In the genomic region with DNA sequence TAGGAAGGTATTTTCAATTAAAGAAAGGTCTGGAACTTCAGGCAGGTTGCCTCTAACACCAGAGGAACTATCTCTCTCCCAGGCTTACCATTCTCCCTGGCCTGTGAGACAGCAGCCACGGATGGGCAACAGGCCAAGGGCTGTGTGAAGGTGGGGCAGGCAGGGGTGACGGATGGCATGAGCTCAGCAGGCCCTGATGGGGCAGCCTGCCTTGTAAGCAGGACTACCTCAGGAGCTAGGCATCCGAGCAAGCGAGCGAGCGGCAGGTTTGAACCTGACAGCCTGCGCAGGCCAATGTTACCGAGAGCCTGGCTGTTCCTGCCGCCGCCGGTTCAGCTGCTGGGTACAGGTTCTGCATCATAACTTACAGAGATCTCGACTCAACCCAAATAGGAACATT, we compare ENCODE assay signal across 9 mouse cellular contexts. TPM values are rescaled to one million over a fixed set of nuclear protein-coding genes. Genes with fewer than 3 reads are reported as not detected.
A peak's percentile ranks its signal among the peaks of the same experiment; 100 is the strongest.
DNase-seq lines count a peak whose midpoint lies in the region; ATAC-seq and TF ChIP-seq lines count a peak whose summit lies in the region.
"Had no signal": no experiment of that assay in that cellular context is flagged by ENCODE, and none has a peak within 500 bp of the region (broad histone marks: within the 10 kb centered on the region; RNA-seq: fewer than 3 reads in every experiment).

No protein-coding gene starts in this region.

- peak overlapping the region; percentile 45; the same call in 1 of the 2 replicates for H3K9ac ChIP-seq in heart, embryonic 13.5 days
- no peak overlapping the region for H3K9ac ChIP-seq in midbrain, embryonic 16.5 days (ENCODE audit: low read depth, low read length)
- H3K9ac ChIP-seq: midbrain, embryonic 12.5 days had no signal

- H3K4me3 ChIP-seq in heart, embryonic 13.5 days: no peak overlapping the region
- H3K4me3 ChIP-seq in lung, adult 2 months (replicated peaks; ENCODE audit: extremely low read depth, low read depth, low read length): no peak overlapping the region
- H3K4me3 ChIP-seq in midbrain, embryonic 16.5 days (ENCODE audit: low read depth, low read length): no peak overlapping the region
- H3K4me3 ChIP-seq: midbrain, embryonic 12.5 days had no signal

- intact Hi-C loops in left cerebral cortex, postnatal 4 days (cut with DNase I): no loop called here

- peaks cover 39% of the 10 kb centered on the region for H3K4me1 ChIP-seq in heart, embryonic 13.5 days
- peaks cover 6% of the 10 kb centered on the region for H3K4me1 ChIP-seq in lung, adult 2 months (ENCODE audit: control insufficient read depth, insufficient read depth, low read length)
- no peaks in the 10 kb centered on the region for H3K4me1 ChIP-seq in midbrain, embryonic 16.5 days (ENCODE audit: control insufficient read depth, insufficient read depth, low read length)

- no peak for TF ChIP-seq CTCF in lung, adult 2 months (IDR thresholded peaks at IDR 0.05; ENCODE audit: insufficient read depth, low read length)

- DNase-seq in left cerebral cortex, postnatal 4 days: peak; percentile 89
- DNase-seq in left cerebral cortex, adult 9 months (ENCODE audit: low spot score in 2 of 2): no peak
- DNase-seq in cerebellum, adult 11-12 months: peak; percentile 77
- DNase-seq in lung, adult 2 months: peak; percentile 44
- peak; percentile 63 to 74 for DNase-seq in urinary bladder, postnatal 4 days (ENCODE audit: low spot score in 2 of 2)
- DNase-seq in thymus, postnatal 14 days: no peak

- H3K4me2 ChIP-seq in heart, embryonic 13.5 days: no peak overlapping the region; the same call in 1 of the 2 replicates
- no peak overlapping the region for H3K4me2 ChIP-seq in midbrain, embryonic 16.5 days (ENCODE audit: low read length)
- H3K4me2 ChIP-seq: midbrain, embryonic 12.5 days had no signal

- H3K9me3 ChIP-seq in heart, embryonic 13.5 days: no peaks in the 10 kb centered on the region
- H3K9me3 ChIP-seq in midbrain, embryonic 16.5 days (replicated peaks; ENCODE audit: control insufficient read depth, low read length, poor library complexity, severe bottlenecking): no peaks in the 10 kb centered on the region
- H3K9me3 ChIP-seq: midbrain, embryonic 12.5 days had no signal

- H3K27ac ChIP-seq in heart, embryonic 13.5 days (replicated peaks): peak overlapping the region; percentile 90
- H3K27ac ChIP-seq in midbrain, embryonic 16.5 days (ENCODE audit: low read length): no peak overlapping the region
- H3K27ac ChIP-seq: midbrain, embryonic 12.5 days had no signal

- 27% methylated on average over 12 of the region's 12 CpGs for WGBS in heart, embryonic 13.5 days
- WGBS in lung, adult 2 months: 53% methylated on average over 12 of the region's 12 CpGs
- 75% methylated on average over 12 of the region's 12 CpGs for WGBS in midbrain, embryonic 16.5 days

- peak; percentile 66; the same call in 1 of the 2 replicates for ATAC-seq in heart, embryonic 13.5 days (ENCODE audit: extremely low read depth, insufficient number of reproducible peaks, low FRiP score, low TSS enrichment)
- no peak for ATAC-seq in midbrain, embryonic 16.5 days

- H3K27me3 ChIP-seq in heart, embryonic 13.5 days (replicated peaks): no peaks in the 10 kb centered on the region
- H3K27me3 ChIP-seq in midbrain, embryonic 16.5 days (ENCODE audit: control insufficient read depth, insufficient read depth, low read depth, low read length): no peaks in the 10 kb centered on the region
- H3K27me3 ChIP-seq: midbrain, embryonic 12.5 days had no signal

- no peaks in the 10 kb centered on the region for H3K36me3 ChIP-seq in heart, embryonic 13.5 days
- H3K36me3 ChIP-seq in midbrain, embryonic 16.5 days (ENCODE audit: control insufficient read depth, insufficient read depth, low read length): no peaks in the 10 kb centered on the region
- H3K36me3 ChIP-seq: midbrain, embryonic 12.5 days had no signal

- no peak for TF ChIP-seq POLR2A in lung, adult 2 months (IDR thresholded peaks at IDR 0.05; ENCODE audit: borderline replicate concordance, extremely low read depth, low read depth, low read length)

RNA-seq across cellular contexts. Expression of a gene that starts 11.4 kb away (rescaled TPM):
- 1 to 10 TPM; 2.9 to 3.4 TPM for total RNA-seq in left cerebral cortex, postnatal 4 days (2021)
- polyA plus RNA-seq in heart, embryonic 13.5 days (2015; fragmentation: Nextera tagmentation; extraction: Ambion mirVana): 10.0 and 10.4 TPM in 2 replicates
- polyA plus RNA-seq in lung, adult 2 months (2012; rRNA removed): 36.4 and 37.5 TPM in 2 replicates
- 2.4 and 2.9 TPM in 2 replicates for polyA plus RNA-seq in midbrain, embryonic 16.5 days (2015; fragmentation: Nextera tagmentation; extraction: Ambion mirVana)

Comparison
In these comparisons a context has a peak if more than half of its experiments do, and no peak if none do; other contexts are left out.
1. DNase-seq: peak in left cerebral cortex, postnatal 4 days (single experiment), cerebellum, adult 11-12 months (single experiment), lung, adult 2 months (single experiment) and urinary bladder, postnatal 4 days (2 of 2); none in left cerebral cortex, adult 9 months (0 of 2) and thymus, postnatal 14 days (single experiment).